Mouse (Mus musculus): ENCODE results near the gene Krt8. TPM values are rescaled to one million over a fixed set of nuclear protein-coding genes. Genes with fewer than 3 reads are reported as not detected.

The Krt8 gene
- polyA plus RNA-seq, 1 experiment from 2014 or later = 86.3 TPM

DNA sequence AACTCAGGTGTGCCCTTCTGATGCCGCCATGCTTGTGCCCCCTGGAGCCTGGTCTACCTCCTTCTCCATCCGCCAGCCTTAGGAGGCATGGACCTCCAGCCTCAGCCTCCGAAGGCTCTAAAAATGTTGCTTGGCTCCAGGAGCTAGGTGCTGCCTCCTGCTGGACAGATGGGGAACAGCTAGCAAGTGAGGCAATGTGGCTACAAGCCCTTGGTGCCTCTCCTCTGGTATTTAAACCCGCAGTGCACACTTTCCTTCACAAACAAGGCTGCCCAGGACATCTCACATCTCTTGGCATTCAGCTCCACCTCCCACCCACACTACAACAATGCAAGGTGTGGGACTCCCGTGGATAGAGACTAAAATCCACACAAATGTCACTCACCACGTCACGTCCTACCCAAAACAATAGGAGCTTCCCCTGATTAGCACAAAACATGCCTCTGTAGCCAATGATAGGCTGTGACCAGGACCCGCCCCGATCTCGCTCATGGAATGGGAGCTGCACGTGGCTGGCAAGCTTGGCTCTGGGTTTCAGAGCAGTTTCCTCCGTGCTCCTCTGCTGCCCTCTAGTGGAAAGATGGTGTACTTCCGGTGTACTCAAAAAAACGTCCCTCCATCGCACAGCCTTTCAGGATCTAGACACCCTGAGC, 20.2 kb downstream of the Krt8 start:
- Histone ChIP-seq H3K36me3 (replicated peaks) (no peaks in the 10 kb centered on the region), H3K4me1 (peaks cover 24% of the 10 kb centered on the region), H3K9me3 (no peaks in the 10 kb centered on the region), H3K27ac (replicated peaks) (peak overlapping the region; percentile 80), H3K4me3 (peak overlapping the region; percentile 45), H3K27me3 (replicated peaks; ENCODE audit: low read depth, poor library complexity, severe bottlenecking) (peaks cover 3% of the 10 kb centered on the region; the same call in 1 of the 2 replicates)
- WGBS = 3% methylated on average over 15 of the region's 15 CpGs
- peak; percentile 96 for DNase-seq (ENCODE audit: low spot score)

GRCm38 (mm10) chr15:101983315-101983948, 20.9 kb downstream of the Krt8 start:
- Histone ChIP-seq H3K4me1 (peaks cover 21% of the 10 kb centered on the region), H3K9me3 (no peaks in the 10 kb centered on the region), H3K27me3 (replicated peaks; ENCODE audit: low read depth, poor library complexity, severe bottlenecking) (peaks cover 6% of the 10 kb centered on the region; the same call in 1 of the 2 replicates), H3K27ac (replicated peaks) (peak overlapping the region; percentile 80), H3K36me3 (replicated peaks) (no peaks in the 10 kb centered on the region), H3K4me3 (peak overlapping the region; percentile 45)
- WGBS = 76% methylated on average over 13 of the region's 13 CpGs
- no peak for DNase-seq (ENCODE audit: low spot score)

DNA sequence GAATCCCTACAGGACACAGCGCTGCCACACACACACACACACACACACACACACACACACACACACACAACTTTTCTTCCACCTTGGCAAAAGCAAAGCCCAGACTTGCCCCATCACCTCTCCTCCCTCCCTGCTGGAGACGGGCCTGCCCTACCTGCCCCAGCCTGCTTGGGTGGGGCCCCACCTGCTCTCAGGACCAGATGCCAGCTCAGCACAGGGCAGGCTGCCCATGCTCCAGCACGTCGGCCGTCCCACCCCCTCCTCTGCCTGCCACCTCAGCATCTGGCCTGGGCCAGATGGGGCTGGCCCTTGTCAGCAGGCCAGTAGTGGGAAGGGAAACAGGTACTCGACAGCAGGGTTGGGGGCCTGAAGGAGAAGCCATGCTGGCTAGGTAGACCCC, 23.4 kb downstream of the Krt8 start:
- Histone ChIP-seq H3K27me3 (replicated peaks; ENCODE audit: low read depth, poor library complexity, severe bottlenecking) (peaks cover 17% of the 10 kb centered on the region; the same call in 1 of the 2 replicates), H3K36me3 (replicated peaks) (no peaks in the 10 kb centered on the region), H3K4me1 (peaks cover 42% of the 10 kb centered on the region), H3K9me3 (no peaks in the 10 kb centered on the region), H3K4me3 (no peak overlapping the region), H3K27ac (replicated peaks) (0 out of 2 replicates have a peak overlapping the region, but pooled peaks have one; percentile 48)
- no peak for DNase-seq (ENCODE audit: low spot score)
- WGBS = 75% methylated on average over 6 of the region's 6 CpGs

DNA sequence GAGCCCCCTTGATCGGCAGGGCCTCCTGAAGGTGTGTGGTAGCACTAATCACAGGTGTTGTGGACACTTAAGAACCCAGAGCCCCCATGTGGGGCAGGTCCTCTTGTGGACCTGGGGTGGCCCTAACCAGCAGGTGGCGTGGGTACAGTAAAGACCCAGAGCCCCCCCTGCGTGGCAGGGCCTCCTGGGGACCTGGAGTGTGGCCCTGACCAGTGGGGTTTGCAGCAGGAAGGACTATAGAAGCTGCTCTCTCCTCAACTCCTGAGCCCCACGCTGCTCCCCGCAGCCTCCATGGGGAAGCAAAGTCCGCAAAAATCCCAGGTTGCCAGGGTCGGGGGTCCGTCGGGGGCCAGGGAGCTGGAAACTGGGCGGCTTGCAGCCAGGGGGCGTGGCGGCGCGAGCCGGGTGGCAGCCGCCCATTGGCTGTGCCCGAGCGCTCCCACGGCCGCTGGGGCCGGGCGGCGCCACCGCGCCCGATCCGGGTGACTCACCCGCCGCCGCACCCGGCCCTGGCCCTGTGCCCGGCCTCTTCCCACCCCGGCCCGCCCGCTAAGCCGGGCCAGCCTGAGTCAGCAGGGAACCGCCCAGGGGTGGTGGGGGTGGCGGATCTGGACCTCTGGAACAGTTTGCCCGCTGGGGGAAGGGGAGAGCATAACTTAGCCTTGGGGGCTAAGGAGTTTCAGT, 27.1 kb downstream of the Krt8 start:
- 4% methylated on average over 39 of the region's 39 CpGs for WGBS
- peak overlapping the region; percentile 91 for H3K27ac ChIP-seq (replicated peaks)

GRCm38 (mm10) chr15:101976641-101977040, 27.6 kb downstream of the Krt8 start:
- peaks cover 41% of the 10 kb centered on the region for H3K4me1 ChIP-seq
- no peak for DNase-seq (ENCODE audit: low spot score)
- no peaks in the 10 kb centered on the region for H3K9me3 ChIP-seq
- peaks cover 52% of the 10 kb centered on the region for H3K27me3 ChIP-seq (replicated peaks; ENCODE audit: low read depth, poor library complexity, severe bottlenecking)
- no peaks in the 10 kb centered on the region for H3K36me3 ChIP-seq (replicated peaks)
- peak overlapping the region; percentile 91 for H3K27ac ChIP-seq (replicated peaks)
- peak overlapping the region; percentile 64 for H3K4me3 ChIP-seq
- 61% methylated on average over 3 of the region's 3 CpGs for WGBS

More for the DNA sequence above, 27.1 kb downstream of the Krt8 start:
- Histone ChIP-seq H3K9me3 (no peaks in the 10 kb centered on the region), H3K27me3 (replicated peaks; ENCODE audit: low read depth, poor library complexity, severe bottlenecking) (peaks cover 47% of the 10 kb centered on the region), H3K4me1 (peaks cover 41% of the 10 kb centered on the region), H3K36me3 (replicated peaks) (no peaks in the 10 kb centered on the region), H3K4me3 (peak overlapping the region; percentile 64)
- peak; percentile 86 for DNase-seq (ENCODE audit: low spot score)

GRCm38 (mm10) chr15:101976023-101976422, 28.3 kb downstream of the Krt8 start:
- whole genome bisulfite sequencing = 54% methylated on average over 5 of the region's 5 CpGs

DNA sequence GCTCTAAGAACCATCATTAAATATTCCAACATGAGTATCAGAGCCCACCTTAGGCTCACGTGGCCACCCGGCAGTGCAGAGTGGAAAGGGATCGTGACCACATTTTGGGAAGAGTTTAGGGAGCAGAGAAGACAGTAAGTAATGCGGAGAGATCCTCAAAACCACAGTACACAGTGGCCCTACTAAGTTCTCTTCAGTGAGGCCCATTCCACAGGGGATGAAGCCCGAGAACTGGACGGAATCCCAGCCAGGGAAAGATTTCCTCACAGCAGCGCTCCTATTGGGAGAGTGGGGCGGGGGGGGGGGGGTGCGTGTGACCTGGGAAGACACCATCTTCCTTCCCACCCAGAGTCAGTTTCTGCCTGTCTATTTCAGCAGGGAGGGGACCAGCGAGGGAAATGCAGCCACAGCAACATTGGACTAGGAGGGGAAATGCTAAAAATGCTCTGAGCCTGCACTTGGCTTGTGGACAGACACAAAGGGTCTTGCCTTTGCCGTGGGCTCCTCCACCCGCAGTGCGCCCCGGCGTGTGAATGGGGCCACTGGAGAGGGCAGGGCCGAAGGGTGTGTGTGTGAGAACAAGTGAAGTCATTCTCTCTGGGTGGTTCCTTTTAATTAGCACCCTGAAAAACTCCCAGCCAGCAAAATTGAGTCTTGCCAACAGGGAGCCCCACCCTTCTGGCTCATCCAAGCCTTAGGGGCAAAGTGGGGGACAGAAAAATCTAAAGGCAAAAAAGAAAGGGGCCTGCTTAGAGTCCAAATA, 30.0 kb downstream of the Krt8 start:
- Histone ChIP-seq H3K36me3 (replicated peaks) (no peaks in the 10 kb centered on the region), H3K27me3 (replicated peaks; ENCODE audit: low read depth, poor library complexity, severe bottlenecking) (peaks cover 55% of the 10 kb centered on the region), H3K27ac (replicated peaks) (peak overlapping the region; percentile 27; the same call in 1 of the 2 replicates), H3K4me3 (no peak overlapping the region), H3K4me1 (peaks cover 38% of the 10 kb centered on the region), H3K9me3 (no peaks in the 10 kb centered on the region)
- WGBS = 65% methylated on average over 16 of the region's 16 CpGs
- no peak for DNase-seq (ENCODE audit: low spot score)

More at GRCm38 (mm10) chr15:101976023-101976422, 28.3 kb downstream of the Krt8 start:
- Histone ChIP-seq H3K4me3 (no peak overlapping the region), H3K27me3 (replicated peaks; ENCODE audit: low read depth, poor library complexity, severe bottlenecking) (peaks cover 55% of the 10 kb centered on the region), H3K9me3 (no peaks in the 10 kb centered on the region), H3K4me1 (peaks cover 41% of the 10 kb centered on the region), H3K36me3 (replicated peaks) (no peaks in the 10 kb centered on the region), H3K27ac (replicated peaks) (peak overlapping the region; percentile 91; the same call in 1 of the 2 replicates)
- no peak for DNase-seq (ENCODE audit: low spot score)

DNA sequence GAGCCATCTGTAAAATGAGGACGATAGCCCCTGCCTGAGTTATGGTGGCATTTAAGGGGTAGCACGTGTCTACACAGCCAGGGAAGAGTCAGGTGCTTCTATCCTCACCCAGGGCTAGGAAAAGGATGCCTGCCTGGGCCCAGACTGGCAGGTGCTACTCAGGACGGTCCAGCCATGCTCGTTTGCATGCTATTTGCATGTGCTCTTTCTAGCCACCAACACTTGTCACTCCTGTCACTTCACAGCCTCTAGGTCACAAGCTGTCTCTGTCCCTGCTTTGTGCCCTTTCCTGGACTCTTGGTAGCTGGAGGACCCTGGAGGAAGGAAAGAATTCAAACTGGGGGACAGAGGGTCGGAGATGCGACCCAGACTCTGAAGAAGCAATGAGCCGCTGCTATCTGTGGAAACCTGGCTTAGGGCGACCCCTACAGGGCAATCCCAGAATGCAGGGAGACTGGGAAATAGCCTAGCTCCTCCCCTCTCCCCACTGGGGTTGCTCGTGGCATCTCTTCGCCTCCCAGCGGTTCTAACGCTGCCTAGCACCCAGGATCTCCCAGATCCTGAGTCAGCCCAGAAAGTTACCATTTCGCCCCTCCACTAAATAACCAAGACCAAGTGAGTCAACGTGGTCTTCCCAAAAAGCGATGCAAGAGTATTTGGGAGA, 30.7 kb downstream of the Krt8 start:
- WGBS = 13% methylated on average over 15 of the region's 15 CpGs
- no peaks in the 10 kb centered on the region for H3K36me3 ChIP-seq (replicated peaks)
- DNase-seq (ENCODE audit: low spot score) = peak; percentile 95
- peak overlapping the region; percentile 18; the same call in 1 of the 2 replicates for H3K4me3 ChIP-seq
- peaks cover 53% of the 10 kb centered on the region for H3K27me3 ChIP-seq (replicated peaks; ENCODE audit: low read depth, poor library complexity, severe bottlenecking)
- no peaks in the 10 kb centered on the region for H3K9me3 ChIP-seq
- no peak overlapping the region for H3K27ac ChIP-seq (replicated peaks)
- peaks cover 38% of the 10 kb centered on the region for H3K4me1 ChIP-seq

DNA sequence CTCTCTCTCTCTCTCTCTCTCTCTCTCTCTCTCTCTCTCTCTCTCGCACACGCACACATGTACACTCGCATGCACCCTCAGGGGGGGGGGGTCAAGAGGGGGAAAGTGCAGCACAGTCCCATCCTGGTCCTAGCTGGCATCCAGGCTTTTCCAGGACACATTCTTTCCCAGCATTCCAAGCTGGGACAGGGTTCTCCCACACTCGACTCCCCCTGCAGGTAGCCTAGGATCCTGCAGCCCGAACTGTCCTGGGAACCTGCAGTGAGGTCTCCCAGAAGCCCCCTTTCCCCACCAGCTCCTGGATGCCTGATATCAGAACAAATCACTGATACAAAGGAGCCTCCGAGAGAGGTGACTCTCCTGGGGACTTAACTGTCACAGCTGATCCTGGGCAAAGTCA, 33.7 kb downstream of the Krt8 start:
- Histone ChIP-seq H3K4me1 (peaks cover 13% of the 10 kb centered on the region), H3K27me3 (replicated peaks; ENCODE audit: low read depth, poor library complexity, severe bottlenecking) (peaks cover 34% of the 10 kb centered on the region), H3K36me3 (replicated peaks) (no peaks in the 10 kb centered on the region), H3K4me3 (no peak overlapping the region), H3K9me3 (no peaks in the 10 kb centered on the region), H3K27ac (replicated peaks) (no peak overlapping the region)
- 10% methylated on average over 3 of the region's 6 CpGs for WGBS
- peak; percentile 81 for DNase-seq (ENCODE audit: low spot score)

- 0 out of 2 replicates have a peak, but pooled peaks cover 5% of the 10 kb centered on the region for H3K27me3 ChIP-seq (replicated peaks; ENCODE audit: low read depth, poor library complexity, severe bottlenecking)
- no peak for DNase-seq (ENCODE audit: low spot score)
- 82% methylated on average over 8 of the region's 8 CpGs for WGBS
Measured at GRCm38 (mm10) chr15:101966808-101967207, 37.5 kb downstream of the Krt8 start.

DNA sequence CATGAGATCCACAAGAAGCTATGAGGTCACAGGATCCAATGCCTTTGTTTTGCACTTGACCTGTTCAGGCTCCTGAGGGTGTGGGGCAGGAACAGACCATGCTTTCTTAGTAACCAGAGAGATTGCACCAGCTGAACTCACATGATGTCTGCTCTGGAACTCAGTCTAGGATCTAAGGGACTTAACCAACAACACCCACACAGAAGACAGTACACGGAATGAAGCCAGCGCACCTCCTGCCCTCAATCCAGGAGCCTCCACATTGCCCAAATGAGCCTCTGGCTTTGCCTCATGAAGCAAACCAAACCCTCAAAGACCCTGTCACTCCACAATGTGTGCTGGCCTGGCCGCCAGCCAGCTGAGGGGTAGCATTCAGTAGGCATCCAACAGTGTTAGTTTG, 45.4 kb downstream of the Krt8 start:
- DNase-seq (ENCODE audit: low spot score) = no peak
- H3K9me3 ChIP-seq = no peaks in the 10 kb centered on the region
- H3K4me1 ChIP-seq = no peaks in the 10 kb centered on the region
- no peaks in the 10 kb centered on the region for H3K27me3 ChIP-seq (replicated peaks; ENCODE audit: low read depth, poor library complexity, severe bottlenecking)
- no peak overlapping the region for H3K4me3 ChIP-seq
- WGBS = 85% methylated on average over 3 of the region's 3 CpGs
- H3K27ac ChIP-seq (replicated peaks) = no peak overlapping the region
- no peaks in the 10 kb centered on the region for H3K36me3 ChIP-seq (replicated peaks)

More at GRCm38 (mm10) chr15:101966808-101967207, 37.5 kb downstream of the Krt8 start:
- Histone ChIP-seq H3K4me1 (no peaks in the 10 kb centered on the region), H3K36me3 (replicated peaks) (no peaks in the 10 kb centered on the region), H3K9me3 (no peaks in the 10 kb centered on the region), H3K4me3 (no peak overlapping the region), H3K27ac (replicated peaks) (no peak overlapping the region)

All from embryonic facial prominence, embryonic 10.5 days (tissue).